Mouse (Mus musculus): ENCODE measurements around the gene Mettl14. TPM values are rescaled to one million over a fixed set of nuclear protein-coding genes. Genes with fewer than 3 reads are reported as not detected.

The Mettl14 gene
- polyA plus RNA-seq, 1 experiment from 2014 or later: 28.9 TPM

Other genes starting within 250 kb of the Mettl14 start
- 2.7 and 2.9 TPM in 2 replicates for gene Synpo2, start 150.0 kb downstream of the Mettl14 start, polyA plus RNA-seq (2014; fragmentation: Nextera tagmentation; extraction: Ambion mirVana)
- gene Sec24d, start 118.7 kb downstream of the Mettl14 start, polyA plus RNA-seq (2014; fragmentation: Nextera tagmentation; extraction: Ambion mirVana): 25.2 and 27.1 TPM in 2 replicates
- gene Prss12, start 60.8 kb upstream of the Mettl14 start, polyA plus RNA-seq (2014; fragmentation: Nextera tagmentation; extraction: Ambion mirVana): 4.2 and 6.3 TPM in 2 replicates